Mouse (Mus musculus) gastrocnemius, postnatal 4 days (tissue): Measurements from ENCODE around the gene Senp2. TPM values are rescaled to one million over a fixed set of nuclear protein-coding genes. Genes with fewer than 3 reads are reported as not detected.

ENCODE experiments used
- DNase-seq, 2 experiments: peaks; one replicate each; pipeline ENCODE4 v3.0.0; 2021 to 2022; ENCODE audit warnings: low spot score in 2 of 2, mixed read lengths in 2 of 2
- total RNA-seq, 2 experiments: library from RNA; stranded (reverse); gene quantifications; 2 replicates each; pipeline ENCODE4 v1.2.3; 2021

Senp2 gene
- total RNA-seq, 2 experiments from 2014 or later = 24.1 to 28.0 TPM

DNA sequence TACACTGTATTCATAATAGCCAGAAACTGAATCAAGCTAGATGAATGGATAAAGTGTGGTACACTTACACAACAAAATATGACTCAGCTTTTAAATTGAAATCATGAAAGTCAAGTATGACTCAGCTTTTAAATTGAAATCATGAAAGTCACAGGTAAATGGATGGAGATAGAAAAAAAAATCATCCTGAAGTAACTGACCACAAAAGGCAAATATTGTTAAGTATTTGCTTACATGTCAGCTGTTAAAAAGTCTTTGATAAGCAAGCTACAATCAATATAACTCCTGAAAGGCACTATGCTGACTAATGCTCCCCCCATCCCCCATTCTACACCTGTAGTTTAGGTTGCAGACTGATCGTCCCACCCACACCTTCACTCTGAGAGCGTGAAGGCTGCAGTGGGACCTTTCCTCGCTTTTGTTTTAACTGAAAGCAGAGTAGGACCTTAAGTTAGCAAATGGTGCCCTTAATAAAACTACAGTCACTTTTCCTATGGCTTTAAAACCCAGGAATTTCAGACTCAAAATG is 82.0 kb downstream of the Senp2 start:
- no peak for DNase-seq

DNA sequence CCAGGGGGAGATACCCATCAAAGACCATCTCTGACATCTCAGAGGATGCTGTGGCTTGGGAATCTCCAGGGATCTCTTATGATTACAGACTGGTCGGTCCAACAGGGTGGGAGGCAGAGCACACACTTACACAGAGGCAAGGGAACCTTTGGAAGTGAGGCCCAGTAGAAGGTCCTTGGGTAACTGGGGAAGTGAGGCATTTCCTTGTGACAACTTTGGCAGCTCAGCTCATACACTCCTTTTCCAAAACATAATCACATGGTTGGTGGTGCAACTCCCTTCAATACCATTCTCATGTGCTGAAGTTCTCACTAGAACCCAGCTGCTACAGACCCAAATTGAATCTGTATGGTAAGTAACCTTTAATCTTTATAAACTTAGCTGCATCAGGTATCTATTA is 86.5 kb downstream of the Senp2 start:
- no peak for DNase-seq

DNA sequence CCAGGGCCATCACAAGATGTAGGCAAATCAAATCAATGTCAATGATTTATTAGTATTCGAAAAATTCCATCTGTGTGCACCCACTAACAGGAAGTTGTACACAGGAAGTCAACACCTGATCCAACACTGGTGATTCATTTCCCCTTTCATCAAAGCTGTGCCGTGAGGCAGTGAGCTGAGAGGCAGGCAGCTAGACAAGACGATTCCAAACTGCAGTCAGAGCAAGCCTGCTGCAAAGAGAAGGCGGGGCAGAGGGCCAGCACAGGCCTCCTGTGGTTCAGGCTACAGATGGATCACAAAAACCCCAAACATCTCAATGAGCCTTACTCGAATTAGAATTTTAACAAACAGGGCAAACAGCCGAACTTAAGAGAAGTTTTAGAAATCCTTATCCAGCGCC is 88.4 kb downstream of the Senp2 start:
- DNase-seq = peak in 1 of 2 experiments; percentile 42

Other genes with a start within 250 kb of the Senp2 start
- gene Ehhadh, start 221.7 kb upstream of the Senp2 start, total RNA-seq = 1 to 10 TPM; 4.0 to 4.7 TPM
- under 1 TPM; 0.66 to 0.73 TPM for gene Map3k13, start 215.1 kb upstream of the Senp2 start, total RNA-seq
- 1 to 10 TPM; 8.6 to 9.1 TPM for gene Tmem41a, start 61.9 kb upstream of the Senp2 start, total RNA-seq
- gene Liph, start 13.8 kb upstream of the Senp2 start, total RNA-seq = under 1 TPM; 0.16 to 0.52 TPM
- 10 to 100 TPM; 32.2 to 33.8 TPM for gene Igf2bp2, start 153.8 kb downstream of the Senp2 start, total RNA-seq